In the genomic region with DNA sequence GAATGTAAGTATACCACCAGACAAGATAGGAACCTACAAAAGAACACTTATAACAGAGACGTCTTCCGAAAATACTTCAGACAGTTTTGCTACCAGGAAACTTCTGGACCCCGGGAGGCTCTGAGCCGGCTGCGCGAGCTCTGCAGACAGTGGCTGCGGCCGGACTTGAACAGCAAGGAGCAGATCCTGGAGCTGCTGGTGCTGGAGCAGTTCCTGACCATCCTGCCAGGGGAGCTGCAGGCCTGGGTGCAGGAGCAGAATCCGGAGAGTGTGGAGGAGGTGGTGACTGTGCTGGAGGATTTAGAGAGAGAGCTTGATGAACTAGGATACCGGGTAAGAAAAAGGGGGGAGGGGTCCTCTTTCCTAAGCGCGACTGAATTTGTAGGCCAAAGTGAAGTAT, we compare ENCODE assay signal across 8 mouse cellular contexts. TPM values are rescaled to one million over a fixed set of nuclear protein-coding genes. Genes with fewer than 3 reads are reported as not detected.
DNase-seq lines count a peak whose midpoint lies in the region; ATAC-seq lines count a peak whose summit lies in the region.

No protein-coding gene starts in this region.

- WGBS in kidney, embryonic 16.5 days = 69% methylated on average over 12 of the region's 12 CpGs
- 58% methylated on average over 12 of the region's 12 CpGs for WGBS in heart, embryonic 14.5 days
- WGBS in liver, embryonic 16.5 days (ENCODE audit: insufficient replicate concordance) = 75% methylated on average over 12 of the region's 12 CpGs

- DNase-seq in kidney, adult 11 months = no peak
- peak; percentile 49 for DNase-seq in adrenal gland, postnatal 14 days
- no peak for DNase-seq in thymus, postnatal 25 days

- peak overlapping the region; percentile 71 for H3K4me2 ChIP-seq in kidney, embryonic 16.5 days (replicated peaks; ENCODE audit: low read depth, low read length)
- H3K4me2 ChIP-seq in heart, embryonic 14.5 days (ENCODE audit: low read length) = peak overlapping the region; percentile 75
- peak overlapping the region; percentile 76 for H3K4me2 ChIP-seq in liver, embryonic 16.5 days (ENCODE audit: low read depth, low read length)

- peak overlapping the region; percentile 89 for H3K4me3 ChIP-seq in kidney, embryonic 16.5 days (ENCODE audit: low read length)
- H3K4me3 ChIP-seq in heart, embryonic 14.5 days (ENCODE audit: control insufficient read depth in 1 of 2, insufficient read depth in 1 of 2, low read depth in 1 of 2, low read length in 2 of 2) = peak overlapping the region; percentile 17 to 75
- peak overlapping the region; percentile 94 for H3K4me3 ChIP-seq in liver, embryonic 16.5 days (ENCODE audit: low read depth, low read length)

- no peaks in the 10 kb centered on the region for H3K27me3 ChIP-seq in kidney, embryonic 16.5 days (ENCODE audit: insufficient read depth, low read length)
- no peaks in the 10 kb centered on the region for H3K27me3 ChIP-seq in heart, embryonic 14.5 days (ENCODE audit: control insufficient read depth, insufficient read depth, low read length)
- no peaks in the 10 kb centered on the region for H3K27me3 ChIP-seq in liver, embryonic 16.5 days (ENCODE audit: control insufficient read depth, insufficient read depth, low read depth, low read length)

- no peaks in the 10 kb centered on the region for H3K9me3 ChIP-seq in kidney, embryonic 16.5 days (ENCODE audit: low read length)
- no peaks in the 10 kb centered on the region for H3K9me3 ChIP-seq in heart, embryonic 14.5 days (ENCODE audit: control insufficient read depth, low read length)
- H3K9me3 ChIP-seq in liver, embryonic 16.5 days (replicated peaks; ENCODE audit: control insufficient read depth, low read length) = no peaks in the 10 kb centered on the region

- peaks cover 11% of the 10 kb centered on the region for H3K36me3 ChIP-seq in kidney, embryonic 16.5 days (ENCODE audit: insufficient read depth, low read length)
- peaks cover 22% of the 10 kb centered on the region for H3K36me3 ChIP-seq in heart, embryonic 14.5 days (ENCODE audit: control insufficient read depth, insufficient read depth, low read length)
- no peaks in the 10 kb centered on the region; the same call in 1 of the 2 replicates for H3K36me3 ChIP-seq in liver, embryonic 16.5 days (ENCODE audit: control insufficient read depth, insufficient read depth)

- no peak for ATAC-seq in kidney, embryonic 16.5 days (ENCODE audit: low FRiP score, low TSS enrichment)
- ATAC-seq in heart, embryonic 14.5 days (ENCODE audit: insufficient number of reproducible peaks, insufficient read depth, low FRiP score, low read depth) = no peak
- no peak for ATAC-seq in liver, embryonic 16.5 days (ENCODE audit: low read depth)
- no peak for ATAC-seq in erythroid progenitor cell, adult 5-6 weeks (replicated peaks; ENCODE audit: low FRiP score, poor library complexity, severe bottlenecking)
- no peak for ATAC-seq in megakaryocyte progenitor cell, adult 5-6 weeks (replicated peaks; ENCODE audit: poor library complexity)

- peak overlapping the region; percentile 41 for H3K9ac ChIP-seq in kidney, embryonic 16.5 days (replicated peaks; ENCODE audit: low read length)
- peak overlapping the region; percentile 88 for H3K9ac ChIP-seq in heart, embryonic 14.5 days (ENCODE audit: low read length)
- no peak overlapping the region for H3K9ac ChIP-seq in liver, embryonic 16.5 days (ENCODE audit: low read depth, low read length)

- H3K4me1 ChIP-seq in kidney, embryonic 16.5 days (ENCODE audit: insufficient read depth, low read length) = peaks cover 19% of the 10 kb centered on the region
- H3K4me1 ChIP-seq in heart, embryonic 14.5 days (ENCODE audit: control insufficient read depth in 2 of 2, insufficient read depth in 2 of 2, low read length in 2 of 2) = peaks cover 3 to 18% of the 10 kb centered on the region in 2 experiments
- peaks cover 7% of the 10 kb centered on the region for H3K4me1 ChIP-seq in liver, embryonic 16.5 days (ENCODE audit: control insufficient read depth, low read depth, low read length)

- no peak overlapping the region for H3K27ac ChIP-seq in kidney, embryonic 16.5 days (ENCODE audit: low read length)
- no peak overlapping the region for H3K27ac ChIP-seq in heart, embryonic 14.5 days (replicated peaks in 1 of 2; ENCODE audit: control insufficient read depth in 1 of 2, insufficient read depth in 1 of 2, low read depth in 2 of 2, low read length in 2 of 2)
- no peak overlapping the region for H3K27ac ChIP-seq in liver, embryonic 16.5 days (ENCODE audit: low read length)

RNA-seq across cellular contexts. Expression of gene Zscan12, which starts 1.1 kb away (rescaled TPM):
- 12.9 and 13.9 TPM in 2 replicates for polyA plus RNA-seq in kidney, embryonic 16.5 days (2015; fragmentation: Nextera tagmentation; extraction: Ambion mirVana)
- total RNA-seq in adrenal gland, postnatal 14 days (2021) = 8.0 and 10.1 TPM in 2 replicates
- polyA plus RNA-seq in heart, embryonic 14.5 days (2014; fragmentation: Nextera tagmentation; extraction: Ambion mirVana) = 6.9 and 8.1 TPM in 2 replicates
- 2.7 and 2.9 TPM in 2 replicates for polyA plus RNA-seq in liver, embryonic 16.5 days (2015; fragmentation: Nextera tagmentation; extraction: Ambion mirVana)
- total RNA-seq in erythroid progenitor cell, adult 5-6 weeks (2015; ENCODE audit: low replicate concordance) = 2.9 TPM in 1 of 2 replicates, not detected in the other
- total RNA-seq in erythroid progenitor cell, adult 5-6 weeks (2017; ENCODE audit: low replicate concordance) = 0.98 and 3.3 TPM in 2 replicates
- 7.5 and 9.1 TPM in 2 replicates for total RNA-seq in megakaryocyte progenitor cell, adult 5-6 weeks (2015)
- total RNA-seq in megakaryocyte progenitor cell, adult 5-6 weeks (2017) = 15.5 and 17.5 TPM in 2 replicates

RNA-seq across cellular contexts. Expression of gene Olfr1367, which starts 17.0 kb away (rescaled TPM):
- polyA plus RNA-seq in kidney, embryonic 16.5 days (2015; fragmentation: Nextera tagmentation; extraction: Ambion mirVana) = not detected in 2 replicates
- not detected in 2 replicates for total RNA-seq in adrenal gland, postnatal 14 days (2021)
- polyA plus RNA-seq in heart, embryonic 14.5 days (2014; fragmentation: Nextera tagmentation; extraction: Ambion mirVana) = not detected in 2 replicates
- polyA plus RNA-seq in liver, embryonic 16.5 days (2015; fragmentation: Nextera tagmentation; extraction: Ambion mirVana) = not detected in 2 replicates
- total RNA-seq in erythroid progenitor cell, adult 5-6 weeks (2015; ENCODE audit: low replicate concordance) = not detected in 2 replicates
- total RNA-seq in erythroid progenitor cell, adult 5-6 weeks (2017; ENCODE audit: low replicate concordance) = not detected in 2 replicates
- not detected in 2 replicates for total RNA-seq in megakaryocyte progenitor cell, adult 5-6 weeks (2015)
- not detected in 2 replicates for total RNA-seq in megakaryocyte progenitor cell, adult 5-6 weeks (2017)

RNA-seq across cellular contexts. Expression of gene Zkscan3, which starts 38.8 kb away (rescaled TPM):
- polyA plus RNA-seq in kidney, embryonic 16.5 days (2015; fragmentation: Nextera tagmentation; extraction: Ambion mirVana) = 88.0 and 91.8 TPM in 2 replicates
- 57.7 and 64.0 TPM in 2 replicates for total RNA-seq in adrenal gland, postnatal 14 days (2021)
- 67.1 and 67.3 TPM in 2 replicates for polyA plus RNA-seq in heart, embryonic 14.5 days (2014; fragmentation: Nextera tagmentation; extraction: Ambion mirVana)
- 28.9 and 30.2 TPM in 2 replicates for polyA plus RNA-seq in liver, embryonic 16.5 days (2015; fragmentation: Nextera tagmentation; extraction: Ambion mirVana)
- 33.5 and 39.4 TPM in 2 replicates for total RNA-seq in erythroid progenitor cell, adult 5-6 weeks (2015; ENCODE audit: low replicate concordance)
- 23.8 and 29.0 TPM in 2 replicates for total RNA-seq in erythroid progenitor cell, adult 5-6 weeks (2017; ENCODE audit: low replicate concordance)
- total RNA-seq in megakaryocyte progenitor cell, adult 5-6 weeks (2015) = 39.4 and 51.9 TPM in 2 replicates
- 26.9 and 33.7 TPM in 2 replicates for total RNA-seq in megakaryocyte progenitor cell, adult 5-6 weeks (2017)

RNA-seq across cellular contexts. Expression of gene Gpx6, which starts 51.8 kb away (rescaled TPM):
- polyA plus RNA-seq in kidney, embryonic 16.5 days (2015; fragmentation: Nextera tagmentation; extraction: Ambion mirVana) = 10.7 and 11.8 TPM in 2 replicates
- total RNA-seq in adrenal gland, postnatal 14 days (2021) = not detected in 2 replicates
- not detected in 2 replicates for polyA plus RNA-seq in heart, embryonic 14.5 days (2014; fragmentation: Nextera tagmentation; extraction: Ambion mirVana)
- not detected in 2 replicates for polyA plus RNA-seq in liver, embryonic 16.5 days (2015; fragmentation: Nextera tagmentation; extraction: Ambion mirVana)
- total RNA-seq in erythroid progenitor cell, adult 5-6 weeks (2015; ENCODE audit: low replicate concordance) = not detected in 2 replicates
- not detected in 2 replicates for total RNA-seq in erythroid progenitor cell, adult 5-6 weeks (2017; ENCODE audit: low replicate concordance)
- not detected in 2 replicates for total RNA-seq in megakaryocyte progenitor cell, adult 5-6 weeks (2015)
- total RNA-seq in megakaryocyte progenitor cell, adult 5-6 weeks (2017) = not detected in 2 replicates
